Mouse (Mus musculus) intestine, embryonic 15.5 days (tissue): ENCODE results near the gene Hgd. TPM values are rescaled to one million over a fixed set of nuclear protein-coding genes. Genes with fewer than 3 reads are reported as not detected.

ENCODE experiments used
- ATAC-seq: fragments of 200-750 bp; cut with Nextera tagmentation; 2 replicates; pipeline ENCODE4 v1.8.0; 2017; ENCODE audit warnings: moderate TSS enrichment, moderate library complexity
- H3K27ac ChIP-seq: fragments of 300-500 bp; sonication (generic); 2 replicates; pipeline ENCODE4 v1.5.1; 2015; ENCODE audit warnings: mild to moderate bottlenecking, inconsistent platforms
- H3K27me3 ChIP-seq: fragments of 300-500 bp; sonication (generic); replicated peaks from 2 replicates; pipeline ENCODE4 v1.6.1; 2015; ENCODE audit warnings: inconsistent platforms
- H3K36me3 ChIP-seq: fragments of 300-500 bp; sonication (generic); 2 replicates; pipeline ENCODE4 v1.6.1; 2015; ENCODE audit warnings: inconsistent platforms
- H3K4me1 ChIP-seq: fragments of 300-500 bp; sonication (generic); replicated peaks from 2 replicates; pipeline ENCODE4 v1.6.1; 2015; ENCODE audit warnings: inconsistent platforms
- H3K4me2 ChIP-seq: fragments of 300-500 bp; sonication (generic); replicated peaks from 2 replicates; pipeline ENCODE4 v1.6.1; 2015; ENCODE audit warnings: mild to moderate bottlenecking, inconsistent platforms
- H3K4me3 ChIP-seq: fragments of 300-500 bp; sonication (generic); replicated peaks from 2 replicates; pipeline ENCODE4 v1.5.1; 2015; ENCODE audit warnings: inconsistent platforms
- H3K9ac ChIP-seq: fragments of 300-500 bp; sonication (generic); 2 replicates; pipeline ENCODE4 v1.6.1; 2015; ENCODE audit warnings: inconsistent platforms
- H3K9me3 ChIP-seq: fragments of 300-500 bp; sonication (generic); 2 replicates; pipeline ENCODE4 v1.6.1; 2016; ENCODE audit warnings: inconsistent platforms
- WGBS: fragments of 180-500 bp; shearing (Covaris S2); methylation state at CpG from one replicate; pipeline ENCODE4 v1.1.7; 2015; 5-methylcytosine and 5-hydroxymethylcytosine counted together
- polyA plus RNA-seq: library from polyadenylated mRNA; unstranded; fragments of >200 nt; fragmentation: Nextera tagmentation; extraction: Ambion mirVana; gene quantifications from 2 replicates; pipeline ENCODE4 v1.2.1, GENCODE M21; 2015

Gene Hgd
- polyA plus RNA-seq, 1 experiment from 2014 or later, result 1.0 TPM

- Histone ChIP-seq H3K4me3 (no peak overlapping the region), H3K27ac (no peak overlapping the region), H3K27me3 (no peaks in the 10 kb centered on the region), H3K4me1 (0 out of 2 replicates have a peak, but pooled peaks cover 2% of the 10 kb centered on the region), H3K9me3 (no peaks in the 10 kb centered on the region), H3K4me2 (no peak overlapping the region), H3K9ac (no peak overlapping the region), H3K36me3 (0 out of 2 replicates have a peak, but pooled peaks cover 4% of the 10 kb centered on the region)
- no peak for ATAC-seq
- WGBS, result 96% methylated on average over 5 of the region's 5 CpGs
Observed at GRCm38 (mm10) chr16:37562961-37563360, 17.0 kb upstream of the Hgd start.

- no peaks in the 10 kb centered on the region for H3K27me3 ChIP-seq
- H3K27ac ChIP-seq, result no peak overlapping the region
- no peaks in the 10 kb centered on the region for H3K36me3 ChIP-seq
- H3K4me2 ChIP-seq, result no peak overlapping the region
- 59% methylated on average over 1 of the region's 1 CpGs for WGBS
- H3K9me3 ChIP-seq, result no peaks in the 10 kb centered on the region
- H3K4me1 ChIP-seq, result 0 out of 2 replicates have a peak, but pooled peaks cover 2% of the 10 kb centered on the region
- no peak overlapping the region for H3K4me3 ChIP-seq
- no peak for ATAC-seq
- H3K9ac ChIP-seq, result no peak overlapping the region
Observed at GRCm38 (mm10) chr16:37565117-37565516, 14.8 kb upstream of the Hgd start.

- Histone ChIP-seq H3K4me2 (no peak overlapping the region), H3K9ac (no peak overlapping the region), H3K27me3 (no peaks in the 10 kb centered on the region), H3K4me3 (no peak overlapping the region), H3K9me3 (no peaks in the 10 kb centered on the region), H3K4me1 (0 out of 2 replicates have a peak, but pooled peaks cover 2% of the 10 kb centered on the region), H3K27ac (no peak overlapping the region), H3K36me3 (no peaks in the 10 kb centered on the region)
- WGBS, result 80% methylated on average over 6 of the region's 6 CpGs
- ATAC-seq, result no peak
Observed at GRCm38 (mm10) chr16:37566107-37566506, 13.8 kb upstream of the Hgd start.

GRCm38 (mm10) chr16:37567113-37568050 lies 12.6 kb upstream of the Hgd start:
- no peak for ATAC-seq
- Histone ChIP-seq H3K27ac (no peak overlapping the region), H3K9ac (no peak overlapping the region), H3K4me3 (no peak overlapping the region), H3K4me1 (0 out of 2 replicates have a peak, but pooled peaks cover 2% of the 10 kb centered on the region), H3K4me2 (no peak overlapping the region), H3K36me3 (no peaks in the 10 kb centered on the region), H3K9me3 (no peaks in the 10 kb centered on the region), H3K27me3 (no peaks in the 10 kb centered on the region)
- WGBS, result 83% methylated on average over 12 of the region's 12 CpGs

- Histone ChIP-seq H3K4me1 (0 out of 2 replicates have a peak, but pooled peaks cover 2% of the 10 kb centered on the region), H3K27ac (no peak overlapping the region)
- 82% methylated on average over 3 of the region's 3 CpGs for WGBS
Observed at GRCm38 (mm10) chr16:37571554-37571953, 8.4 kb upstream of the Hgd start.

GRCm38 (mm10) chr16:37572117-37572754 lies 7.7 kb upstream of the Hgd start:
- no peak overlapping the region for H3K27ac ChIP-seq
- no peak overlapping the region for H3K4me3 ChIP-seq
- H3K9ac ChIP-seq, result no peak overlapping the region
- 91% methylated on average over 12 of the region's 12 CpGs for WGBS
- H3K4me1 ChIP-seq, result no peaks in the 10 kb centered on the region
- no peaks in the 10 kb centered on the region for H3K36me3 ChIP-seq
- no peak for ATAC-seq
- H3K9me3 ChIP-seq, result no peaks in the 10 kb centered on the region
- no peaks in the 10 kb centered on the region for H3K27me3 ChIP-seq
- no peak overlapping the region for H3K4me2 ChIP-seq

More at GRCm38 (mm10) chr16:37571554-37571953, 8.4 kb upstream of the Hgd start:
- Histone ChIP-seq H3K4me3 (no peak overlapping the region), H3K4me2 (no peak overlapping the region), H3K36me3 (no peaks in the 10 kb centered on the region), H3K9ac (no peak overlapping the region), H3K9me3 (no peaks in the 10 kb centered on the region), H3K27me3 (no peaks in the 10 kb centered on the region)
- ATAC-seq, result no peak

- ATAC-seq, result no peak
- Histone ChIP-seq H3K4me2 (no peak overlapping the region), H3K36me3 (no peaks in the 10 kb centered on the region), H3K4me1 (no peaks in the 10 kb centered on the region), H3K9me3 (no peaks in the 10 kb centered on the region), H3K27ac (no peak overlapping the region), H3K27me3 (no peaks in the 10 kb centered on the region), H3K9ac (no peak overlapping the region), H3K4me3 (no peak overlapping the region)
- 92% methylated on average over 5 of the region's 5 CpGs for WGBS
Observed at GRCm38 (mm10) chr16:37573061-37573460, 6.9 kb upstream of the Hgd start.

GRCm38 (mm10) chr16:37575325-37575724 lies 4.6 kb upstream of the Hgd start:
- H3K9me3 ChIP-seq, result no peaks in the 10 kb centered on the region
- H3K27me3 ChIP-seq, result no peaks in the 10 kb centered on the region
- H3K27ac ChIP-seq, result no peak overlapping the region
- H3K4me3 ChIP-seq, result no peak overlapping the region
- no peak overlapping the region for H3K9ac ChIP-seq
- WGBS, result 59% methylated on average over 3 of the region's 3 CpGs
- H3K4me2 ChIP-seq, result no peak overlapping the region
- no peak for ATAC-seq
- H3K4me1 ChIP-seq, result no peaks in the 10 kb centered on the region
- H3K36me3 ChIP-seq, result no peaks in the 10 kb centered on the region

- 0 out of 2 replicates have a peak, but pooled peaks cover 5% of the 10 kb centered on the region for H3K4me1 ChIP-seq
- H3K27ac ChIP-seq, result no peak overlapping the region
- H3K9ac ChIP-seq, result no peak overlapping the region
- no peaks in the 10 kb centered on the region for H3K27me3 ChIP-seq
- no peak overlapping the region for H3K4me3 ChIP-seq
- H3K9me3 ChIP-seq, result no peaks in the 10 kb centered on the region
- ATAC-seq, result no peak
- WGBS, result 67% methylated on average over 1 of the region's 1 CpGs
- no peaks in the 10 kb centered on the region for H3K36me3 ChIP-seq
- H3K4me2 ChIP-seq, result no peak overlapping the region
Observed at GRCm38 (mm10) chr16:37579591-37579990, 362 bp upstream of the Hgd start.

GRCm38 (mm10) chr16:37580651-37581050 lies 698 bp downstream of the Hgd start:
- Histone ChIP-seq H3K9me3 (no peaks in the 10 kb centered on the region), H3K4me2 (no peak overlapping the region), H3K4me1 (0 out of 2 replicates have a peak, but pooled peaks cover 8% of the 10 kb centered on the region), H3K4me3 (no peak overlapping the region), H3K27me3 (no peaks in the 10 kb centered on the region), H3K27ac (no peak overlapping the region), H3K36me3 (no peaks in the 10 kb centered on the region), H3K9ac (no peak overlapping the region)
- no peak for ATAC-seq
- WGBS, result 87% methylated on average over 4 of the region's 4 CpGs

- WGBS, result 84% methylated on average over 3 of the region's 3 CpGs
- Histone ChIP-seq H3K9ac (no peak overlapping the region), H3K4me2 (no peak overlapping the region), H3K36me3 (no peaks in the 10 kb centered on the region), H3K4me1 (0 out of 2 replicates have a peak, but pooled peaks cover 8% of the 10 kb centered on the region), H3K4me3 (no peak overlapping the region), H3K27ac (no peak overlapping the region), H3K9me3 (no peaks in the 10 kb centered on the region), H3K27me3 (no peaks in the 10 kb centered on the region)
- ATAC-seq, result no peak
Observed at GRCm38 (mm10) chr16:37581901-37582300, 1.9 kb downstream of the Hgd start.

- Histone ChIP-seq H3K4me1 (0 out of 2 replicates have a peak, but pooled peaks cover 8% of the 10 kb centered on the region), H3K36me3 (no peaks in the 10 kb centered on the region), H3K9ac (no peak overlapping the region), H3K4me3 (no peak overlapping the region), H3K4me2 (no peak overlapping the region), H3K27me3 (no peaks in the 10 kb centered on the region), H3K9me3 (no peaks in the 10 kb centered on the region), H3K27ac (no peak overlapping the region)
- WGBS, result 88% methylated on average over 3 of the region's 3 CpGs
- ATAC-seq, result no peak
Observed at GRCm38 (mm10) chr16:37583306-37583705, 3.4 kb downstream of the Hgd start.
